Mouse (Mus musculus) spleen, adult 2 months (tissue): Measurements from ENCODE around the gene Scap.

Experiments used
- CTCF ChIP-seq: fragments of 200-500 bp; IDR thresholded peaks from 2 replicates; pipeline ENCODE4 v1.5.1; 2011; ENCODE audit warnings: mild to moderate bottlenecking, inconsistent platforms; ENCODE audit not compliant: insufficient read depth, insufficient read length, insufficient replicate concordance; ENCODE audit errors: extremely low read depth
- POLR2A ChIP-seq: fragments of 200-500 bp; IDR thresholded peaks from 2 replicates; pipeline ENCODE4 v1.6.1; 2011; ENCODE audit warnings: low read depth, low read length, inconsistent platforms

DNA sequence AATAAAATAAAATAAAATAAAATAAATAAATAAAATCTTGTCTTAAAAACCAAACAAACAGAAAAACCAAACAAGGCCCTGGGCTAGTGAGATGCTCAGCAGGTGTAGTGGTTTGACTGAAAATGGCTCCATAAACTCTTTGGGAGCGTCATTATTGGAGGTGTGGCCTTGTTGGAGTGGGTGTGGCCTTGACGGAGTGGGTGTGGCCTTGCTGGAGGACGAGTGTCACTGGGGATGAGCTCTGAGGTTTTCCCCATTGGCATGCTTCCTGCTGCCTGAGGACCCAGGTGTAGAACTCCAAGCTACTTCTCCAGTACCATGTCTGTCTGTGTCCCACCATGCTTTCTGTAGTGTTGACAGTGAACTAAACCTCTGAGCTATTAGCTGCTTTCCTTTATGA is 38.3 kb upstream of the Scap start:
- no peak for TF ChIP-seq POLR2A
- no peak for TF ChIP-seq CTCF
